Mouse (Mus musculus) liver, embryonic 11.5 days (tissue): ENCODE data around the gene Lysmd1. TPM values are rescaled to one million over a fixed set of nuclear protein-coding genes. Genes with fewer than 3 reads are reported as not detected.
"Not testable (repeated sequence)": the region's sequence is repeated elsewhere in the genome, so short reads cannot be mapped to it uniquely, and the experiment has no call there.

Experiments used
- ATAC-seq: fragments of 200-750 bp; cut with Nextera tagmentation; replicated peaks from 2 replicates; pipeline ENCODE4 v1.8.0; 2017; ENCODE audit warnings: moderate number of reproducible peaks, mild to moderate bottlenecking, moderate TSS enrichment, moderate library complexity; ENCODE audit not compliant: low FRiP score
- DNase-seq: peaks from one replicate; pipeline ENCODE4 v3.0.0-alpha.2; 2017; ENCODE audit warnings: low spot score
- H3K27ac ChIP-seq: fragments of 300-500 bp; sonication (generic); 2 replicates; pipeline ENCODE4 v1.5.1; 2014; ENCODE audit warnings: mild to moderate bottlenecking, low read depth, low read length, control low read depth
- H3K27me3 ChIP-seq: fragments of 300-500 bp; sonication (generic); replicated peaks from 2 replicates; pipeline ENCODE4 v1.6.1; 2014; ENCODE audit warnings: low read length, mixed read lengths; ENCODE audit not compliant: control insufficient read depth, insufficient read depth
- H3K36me3 ChIP-seq: fragments of 300-500 bp; sonication (generic); 2 replicates; pipeline ENCODE4 v1.6.1; 2014; ENCODE audit warnings: mild to moderate bottlenecking, low read length, moderate library complexity, mixed read lengths; ENCODE audit not compliant: control insufficient read depth, insufficient read depth
- H3K4me1 ChIP-seq: fragments of 300-500 bp; sonication (generic); replicated peaks from 2 replicates; pipeline ENCODE4 v1.6.1; 2014; ENCODE audit warnings: low read length, mixed read lengths; ENCODE audit not compliant: control insufficient read depth, insufficient read depth
- H3K4me2 ChIP-seq: fragments of 300-500 bp; sonication (generic); 2 replicates; pipeline ENCODE4 v1.6.1; 2014; ENCODE audit warnings: mild to moderate bottlenecking, control low read depth, moderate library complexity
- H3K4me3 ChIP-seq: fragments of 300-500 bp; sonication (generic); 2 replicates; pipeline ENCODE4 v1.5.1; 2014; ENCODE audit warnings: low read depth, low read length, control low read depth
- H3K9ac ChIP-seq: fragments of 300-500 bp; sonication (generic); 2 replicates; pipeline ENCODE4 v1.6.1; 2014; ENCODE audit warnings: low read depth, low read length, control low read depth
- H3K9me3 ChIP-seq: fragments of 300-500 bp; sonication (generic); 2 replicates; pipeline ENCODE4 v1.6.1; 2016; ENCODE audit warnings: low read length, inconsistent platforms, mixed read lengths; ENCODE audit not compliant: control insufficient read depth
- WGBS: fragments of 180-500 bp; shearing (Covaris S2); extraction: QIAGEN DNeasy Blood & Tissue Kit; methylation state at CpG from one replicate; pipeline ENCODE4 v1.1.7; 2014; 5-methylcytosine and 5-hydroxymethylcytosine counted together
- polyA plus RNA-seq: library from polyadenylated mRNA; unstranded; fragments of >200 nt; fragmentation: Nextera tagmentation; extraction: Ambion mirVana; gene quantifications from 2 replicates; pipeline ENCODE4 v1.2.1, GENCODE M21; 2014

Lysmd1 gene
- 8.9 and 9.1 TPM in 2 replicates for polyA plus RNA-seq

- Histone ChIP-seq H3K27me3 (no peaks in the 10 kb centered on the region), H3K4me3 (peak within 1 kb of the TSS; percentile 72), H3K27ac (peak within 1 kb of the TSS; percentile 38; the same call in 1 of the 2 replicates), H3K4me1 (peaks cover 15% of the 10 kb centered on the region), H3K9ac (peak within 1 kb of the TSS; percentile 78), H3K36me3 (no peaks in the 10 kb centered on the region; the same call in 1 of the 2 replicates), H3K9me3 (no peaks in the 10 kb centered on the region), H3K4me2 (peak within 1 kb of the TSS; percentile 78)
- under 1% methylated on average over 20 of the region's 20 CpGs for WGBS
- DNase-seq (peak; percentile 85), ATAC-seq (peak; percentile 89)
These were observed at the start of gene Lysmd1, which contains the start of gene Scnm1 for GRCm38 (mm10) chr3:95133680-95134101. Gene Lysmd1, plus strand, starts transcription at chr3:95134088. Gene Scnm1, minus strand, starts transcription at chr3:95134011.

- Histone ChIP-seq H3K27me3 (no peaks in the 10 kb centered on the region), H3K9ac (no peak overlapping the region), H3K4me1 (no peaks in the 10 kb centered on the region), H3K36me3 (peaks cover 6% of the 10 kb centered on the region; the same call in 1 of the 2 replicates), H3K4me3 (no peak overlapping the region), H3K27ac (no peak overlapping the region), H3K9me3 (no peaks in the 10 kb centered on the region), H3K4me2 (no peak overlapping the region)
- WGBS, result 97% methylated on average over 1 of the region's 1 CpGs
- DNase-seq (no peak), ATAC-seq (no peak)
These were observed 45.8 kb upstream of the Lysmd1 start for GRCm38 (mm10) chr3:95088071-95088470.

GRCm38 (mm10) chr3:95100854-95101253 is 33.0 kb upstream of the Lysmd1 start:
- Histone ChIP-seq H3K4me1 (peaks cover 11% of the 10 kb centered on the region), H3K36me3 (peaks cover 12% of the 10 kb centered on the region; the same call in 1 of the 2 replicates), H3K9ac (no peak overlapping the region), H3K4me2 (no peak overlapping the region), H3K27me3 (no peaks in the 10 kb centered on the region), H3K4me3 (no peak overlapping the region), H3K9me3 (no peaks in the 10 kb centered on the region), H3K27ac (no peak overlapping the region)
- ATAC-seq (no peak), DNase-seq (no peak)
- WGBS, result 23% methylated on average over 2 of the region's 2 CpGs

- peaks cover 11% of the 10 kb centered on the region for H3K4me1 ChIP-seq
- H3K4me3 ChIP-seq, result peak overlapping the region; percentile 88
These were observed 28.8 kb upstream of the Lysmd1 start for GRCm38 (mm10) chr3:95105121-95105520.

GRCm38 (mm10) chr3:95105586-95106337 is 28.1 kb upstream of the Lysmd1 start:
- Histone ChIP-seq H3K27ac (peak overlapping the region; percentile 79), H3K4me1 (peaks cover 11% of the 10 kb centered on the region), H3K4me2 (peak overlapping the region; percentile 86), H3K36me3 (peaks cover 7% of the 10 kb centered on the region; the same call in 1 of the 2 replicates), H3K9ac (peak overlapping the region; percentile 97), H3K4me3 (peak overlapping the region; percentile 88), H3K9me3 (no peaks in the 10 kb centered on the region), H3K27me3 (no peaks in the 10 kb centered on the region)
- WGBS, result under 1% methylated on average over 16 of the region's 16 CpGs
- no peak for DNase-seq
- ATAC-seq, result 0 out of 2 replicates have a peak, but pooled peaks have one; percentile 1

More at GRCm38 (mm10) chr3:95105121-95105520, 28.8 kb upstream of the Lysmd1 start:
- WGBS, result 33% methylated on average over 4 of the region's 4 CpGs
- no peak for DNase-seq
- no peak for ATAC-seq
- Histone ChIP-seq H3K27ac (no peak overlapping the region), H3K4me2 (peak overlapping the region; percentile 86), H3K9me3 (no peaks in the 10 kb centered on the region), H3K27me3 (no peaks in the 10 kb centered on the region), H3K9ac (peak overlapping the region; percentile 58), H3K36me3 (peaks cover 7% of the 10 kb centered on the region; the same call in 1 of the 2 replicates)

GRCm38 (mm10) chr3:95106338-95107117 is 27.4 kb upstream of the Lysmd1 start, which contains the start of gene Pip5k1a:
Gene Pip5k1a, minus strand, starts transcription at chr3:95106930.
- peak within 1 kb of the TSS; percentile 97 for H3K9ac ChIP-seq
- H3K4me3 ChIP-seq, result peak within 1 kb of the TSS; percentile 88
- peak within 1 kb of the TSS; percentile 86 for H3K4me2 ChIP-seq
- under 1% methylated on average over 51 of the region's 51 CpGs for WGBS
- no peaks in the 10 kb centered on the region for H3K27me3 ChIP-seq
- ATAC-seq (peak; percentile 81), DNase-seq (peak; percentile 96)
- peaks cover 11% of the 10 kb centered on the region for H3K4me1 ChIP-seq
- H3K9me3 ChIP-seq, result no peaks in the 10 kb centered on the region
- H3K27ac ChIP-seq, result peak within 1 kb of the TSS; percentile 79
- H3K36me3 ChIP-seq, result 0 out of 2 replicates have a peak, but pooled peaks cover 3% of the 10 kb centered on the region

GRCm38 (mm10) chr3:95107308-95107707 is 26.6 kb upstream of the Lysmd1 start:
- H3K4me3 ChIP-seq, result peak overlapping the region; percentile 88
- not testable (repeated sequence) for ATAC-seq, H3K9ac ChIP-seq, DNase-seq, H3K27ac ChIP-seq, H3K27me3 ChIP-seq, H3K9me3 ChIP-seq, H3K36me3 ChIP-seq
- peak overlapping the region; percentile 77 for H3K4me2 ChIP-seq
- peaks cover 16% of the 10 kb centered on the region for H3K4me1 ChIP-seq

- no peak for ATAC-seq
- Histone ChIP-seq H3K9me3 (no peaks in the 10 kb centered on the region), H3K9ac (no peak overlapping the region), H3K36me3 (0 out of 2 replicates have a peak, but pooled peaks cover 3% of the 10 kb centered on the region), H3K4me1 (peaks cover 19% of the 10 kb centered on the region), H3K27ac (no peak overlapping the region), H3K4me3 (no peak overlapping the region), H3K4me2 (no peak overlapping the region), H3K27me3 (no peaks in the 10 kb centered on the region)
- 66% methylated on average over 2 of the region's 2 CpGs for WGBS
- no peak for DNase-seq
These were observed 26.0 kb upstream of the Lysmd1 start for GRCm38 (mm10) chr3:95107898-95108297.
